Comparison of ENCODE assay signal across 13 mouse cellular contexts in genomic region chr17:45480429-45480828, GRCm38 (mm10). TPM values are rescaled to one million over a fixed set of nuclear protein-coding genes. Genes with fewer than 3 reads are reported as not detected.
A peak's percentile ranks its signal among the peaks of the same experiment; 100 is the strongest.
DNase-seq lines count a peak whose midpoint lies in the region; ATAC-seq and TF ChIP-seq lines count a peak whose summit lies in the region.
"Had no signal": no experiment of that assay in that cellular context is flagged by ENCODE, and none has a peak within 500 bp of the region (broad histone marks: within the 10 kb centered on the region; RNA-seq: fewer than 3 reads in every experiment).

No protein-coding gene starts in this region.

- no peaks in the 10 kb centered on the region for H3K4me1 ChIP-seq in forebrain, postnatal 0 days (ENCODE audit: insufficient read depth)
- no peaks in the 10 kb centered on the region for H3K4me1 ChIP-seq in forebrain, embryonic 15.5 days
- no peaks in the 10 kb centered on the region for H3K4me1 ChIP-seq in lung, postnatal 0 days (ENCODE audit: insufficient read depth, low read depth, low read length)
- H3K4me1 ChIP-seq: hindbrain, embryonic 15.5 days; neural tube, embryonic 12.5 days had no signal

- no peak overlapping the region for H3K9ac ChIP-seq in forebrain, postnatal 0 days
- no peak overlapping the region for H3K9ac ChIP-seq in forebrain, embryonic 15.5 days (replicated peaks)
- H3K9ac ChIP-seq in lung, postnatal 0 days (replicated peaks; ENCODE audit: low read depth) = no peak overlapping the region
- H3K9ac ChIP-seq: hindbrain, embryonic 15.5 days; neural tube, embryonic 12.5 days had no signal

- no peaks in the 10 kb centered on the region for H3K27me3 ChIP-seq in forebrain, postnatal 0 days (ENCODE audit: insufficient read depth, low read length)
- no peaks in the 10 kb centered on the region for H3K27me3 ChIP-seq in forebrain, embryonic 15.5 days
- H3K27me3 ChIP-seq in lung, postnatal 0 days (replicated peaks; ENCODE audit: insufficient read depth, low read length) = no peaks in the 10 kb centered on the region
- H3K27me3 ChIP-seq: hindbrain, embryonic 15.5 days; neural tube, embryonic 12.5 days had no signal

- no peak overlapping the region for H3K27ac ChIP-seq in forebrain, postnatal 0 days (ENCODE audit: low read depth, low read length)
- H3K27ac ChIP-seq in forebrain, embryonic 15.5 days (replicated peaks) = no peak overlapping the region
- no peak overlapping the region for H3K27ac ChIP-seq in lung, postnatal 0 days (ENCODE audit: low read length)
- H3K27ac ChIP-seq: hindbrain, embryonic 15.5 days; neural tube, embryonic 12.5 days had no signal

- no peak overlapping the region for H3K4me2 ChIP-seq in forebrain, postnatal 0 days (ENCODE audit: low read depth)
- H3K4me2 ChIP-seq in forebrain, embryonic 15.5 days (replicated peaks) = no peak overlapping the region
- no peak overlapping the region for H3K4me2 ChIP-seq in lung, postnatal 0 days (replicated peaks; ENCODE audit: low read depth, low read length)
- H3K4me2 ChIP-seq: hindbrain, embryonic 15.5 days; neural tube, embryonic 12.5 days had no signal

- peak; percentile 43 for TF ChIP-seq CTCF in forebrain, postnatal 0 days (IDR thresholded peaks at IDR 0.05; ENCODE audit: low read depth)
- peak; percentile 36 for TF ChIP-seq CTCF in lung, postnatal 0 days (IDR thresholded peaks at IDR 0.05)

- no peak for ATAC-seq in forebrain, postnatal 0 days
- no peak for ATAC-seq in forebrain, embryonic 15.5 days (replicated peaks)
- no peak for ATAC-seq in lung, postnatal 0 days

- no peak for TF ChIP-seq EP300 in lung, postnatal 0 days (IDR thresholded peaks at IDR 0.05)

- H3K9me3 ChIP-seq in forebrain, postnatal 0 days (ENCODE audit: low read length) = 0 out of 2 replicates have a peak, but pooled peaks cover 4% of the 10 kb centered on the region
- no peaks in the 10 kb centered on the region for H3K9me3 ChIP-seq in forebrain, embryonic 15.5 days
- H3K9me3 ChIP-seq in lung, postnatal 0 days (ENCODE audit: low read length) = no peaks in the 10 kb centered on the region
- H3K9me3 ChIP-seq: hindbrain, embryonic 15.5 days; neural tube, embryonic 12.5 days had no signal

- 28% methylated on average over 2 of the region's 2 CpGs for WGBS in forebrain, postnatal 0 days
- 32% methylated on average over 2 of the region's 2 CpGs for WGBS in forebrain, embryonic 15.5 days
- WGBS in lung, postnatal 0 days = 28% methylated on average over 2 of the region's 2 CpGs

- no peak overlapping the region for H3K4me3 ChIP-seq in forebrain, postnatal 0 days (ENCODE audit: low read depth, low read length)
- no peak overlapping the region for H3K4me3 ChIP-seq in forebrain, embryonic 15.5 days
- H3K4me3 ChIP-seq in lung, postnatal 0 days (ENCODE audit: low read depth, low read length) = no peak overlapping the region
- H3K4me3 ChIP-seq: hindbrain, embryonic 15.5 days; neural tube, embryonic 12.5 days had no signal

- H3K36me3 ChIP-seq in forebrain, postnatal 0 days (ENCODE audit: insufficient read depth) = no peaks in the 10 kb centered on the region
- H3K36me3 ChIP-seq in forebrain, embryonic 15.5 days = no peaks in the 10 kb centered on the region
- H3K36me3 ChIP-seq in lung, postnatal 0 days (ENCODE audit: insufficient read depth, low read length) = no peaks in the 10 kb centered on the region
- H3K36me3 ChIP-seq: hindbrain, embryonic 15.5 days; neural tube, embryonic 12.5 days had no signal

- DNase-seq in forebrain, postnatal 0 days = no peak
- no peak for DNase-seq in lung, postnatal 0 days (ENCODE audit: low spot score)
- no peak for DNase-seq in lung, postnatal 25 days (ENCODE audit: low spot score)
- DNase-seq in adrenal gland, postnatal 36 days = peak; percentile 34 to 37
- peak; percentile 70 to 71 for DNase-seq in thymus, postnatal 36 days
- no peak for DNase-seq in gastrocnemius, postnatal 10 days
- DNase-seq in spleen, postnatal 10 days (ENCODE audit: low spot score in 2 of 2) = no peak

RNA-seq across cellular contexts. Expression of gene Spats1, which starts 5.2 kb away (rescaled TPM):
- 0.92 and 1.6 TPM in 2 replicates for total RNA-seq in forebrain, postnatal 0 days (2014; rRNA removed)
- polyA plus RNA-seq in forebrain, postnatal 0 days (2015; fragmentation: Nextera tagmentation; extraction: Ambion mirVana) = 1.3 and 2.7 TPM in 2 replicates
- 1.4 and 1.7 TPM in 2 replicates for polyA plus RNA-seq in forebrain, embryonic 15.5 days (2015; fragmentation: Nextera tagmentation; extraction: Ambion mirVana)
- 0.19 and 0.37 TPM in 2 replicates for polyA plus RNA-seq in lung, postnatal 0 days (2015; fragmentation: Nextera tagmentation; extraction: Ambion mirVana)
- not detected for total RNA-seq in adrenal gland, postnatal 36 days (2021)
- total RNA-seq in gastrocnemius, postnatal 10 days (2021) = under 1 TPM; 0.25 to 0.26 TPM
- total RNA-seq: megakaryocyte-erythroid progenitor cell, adult 5-6 weeks had no signal
- polyA plus RNA-seq: large intestine, adult 2 months had no signal

RNA-seq across cellular contexts. Expression of gene Aars2, which starts 26.2 kb away (rescaled TPM):
- total RNA-seq in forebrain, postnatal 0 days (2014; rRNA removed) = 19.2 and 20.8 TPM in 2 replicates
- 10.9 and 12.0 TPM in 2 replicates for polyA plus RNA-seq in forebrain, postnatal 0 days (2015; fragmentation: Nextera tagmentation; extraction: Ambion mirVana)
- 17.3 and 17.4 TPM in 2 replicates for polyA plus RNA-seq in forebrain, embryonic 15.5 days (2015; fragmentation: Nextera tagmentation; extraction: Ambion mirVana)
- polyA plus RNA-seq in lung, postnatal 0 days (2015; fragmentation: Nextera tagmentation; extraction: Ambion mirVana) = 5.9 and 6.0 TPM in 2 replicates
- 10 to 100 TPM; 16.8 to 17.4 TPM for total RNA-seq in adrenal gland, postnatal 36 days (2021)
- total RNA-seq in gastrocnemius, postnatal 10 days (2021) = 10 to 100 TPM; 14.3 to 16.4 TPM

RNA-seq across cellular contexts. Expression of gene Tcte1, which starts 42.8 kb away (rescaled TPM):
- total RNA-seq in forebrain, postnatal 0 days (2014; rRNA removed) = 1.0 and 1.4 TPM in 2 replicates
- 4.7 and 5.7 TPM in 2 replicates for polyA plus RNA-seq in forebrain, postnatal 0 days (2015; fragmentation: Nextera tagmentation; extraction: Ambion mirVana)
- polyA plus RNA-seq in forebrain, embryonic 15.5 days (2015; fragmentation: Nextera tagmentation; extraction: Ambion mirVana) = 4.7 and 4.8 TPM in 2 replicates
- 2.7 and 2.8 TPM in 2 replicates for polyA plus RNA-seq in lung, postnatal 0 days (2015; fragmentation: Nextera tagmentation; extraction: Ambion mirVana)
- total RNA-seq in adrenal gland, postnatal 36 days (2021) = not detected
- not detected for total RNA-seq in gastrocnemius, postnatal 10 days (2021)
- total RNA-seq: gastrocnemius, postnatal 4 days; megakaryocyte-erythroid progenitor cell, adult 5-6 weeks had no signal

RNA-seq across cellular contexts. Expression of gene Cdc5l, which starts 46.9 kb away (rescaled TPM):
- 49.5 and 72.6 TPM in 2 replicates for total RNA-seq in forebrain, postnatal 0 days (2014; rRNA removed)
- polyA plus RNA-seq in forebrain, postnatal 0 days (2015; fragmentation: Nextera tagmentation; extraction: Ambion mirVana) = 46.9 and 55.3 TPM in 2 replicates
- polyA plus RNA-seq in forebrain, embryonic 15.5 days (2015; fragmentation: Nextera tagmentation; extraction: Ambion mirVana) = 69.5 and 74.5 TPM in 2 replicates
- polyA plus RNA-seq in lung, postnatal 0 days (2015; fragmentation: Nextera tagmentation; extraction: Ambion mirVana) = 30.3 and 37.8 TPM in 2 replicates
- 10 to 100 TPM; 41.3 to 46.8 TPM for total RNA-seq in adrenal gland, postnatal 36 days (2021)
- total RNA-seq in gastrocnemius, postnatal 10 days (2021) = 10 to 100 TPM; 34.8 to 39.4 TPM

Comparison
In these comparisons a context has a peak if more than half of its experiments do, and no peak if none do; other contexts are left out.
1. DNase-seq: peak in adrenal gland, postnatal 36 days (2 of 2) and thymus, postnatal 36 days (2 of 2); none in forebrain, postnatal 0 days (single experiment), lung, postnatal 0 days (single experiment), lung, postnatal 25 days (single experiment), gastrocnemius, postnatal 10 days (single experiment) and spleen, postnatal 10 days (0 of 2).